Mouse (Mus musculus): Measurements from ENCODE around the gene Rbck1.

- no peak for TF ChIP-seq CTCF (IDR thresholded peaks at IDR 0.05; ENCODE audit: control insufficient read depth, insufficient read depth, insufficient read length)
- TF ChIP-seq USF1 (IDR thresholded peaks at IDR 0.05; ENCODE audit: low read depth): no peak
Measured at GRCm38 (mm10) chr2:152312996-152313395, 19.5 kb downstream of the Rbck1 start.
